Mouse (Mus musculus): ENCODE measurements around the gene Pald1.

- TF ChIP-seq CTCF (conservative IDR thresholded peaks at IDR 0.05; ENCODE audit: low read length) (no peak), NANOG (IDR thresholded peaks at IDR 0.05; ENCODE audit: borderline replicate concordance, low read length) (no peak)
Measured at GRCm38 (mm10) chr10:61362992-61363391, 20.3 kb downstream of the Pald1 start.
